Mouse (Mus musculus): ENCODE data around the gene Cdh24.

Cdh24 gene

GRCm38 (mm10) chr14:54607226-54607625 lies 33.9 kb downstream of the Cdh24 start:
- DNase-seq (ENCODE audit: low read depth, low spot score) = no peak

GRCm38 (mm10) chr14:54605752-54606321 lies 35.3 kb downstream of the Cdh24 start, which contains the start of gene 4931414P19Rik:
TSS of gene 4931414P19Rik (minus strand) at chr14:54605993.
- DNase-seq (ENCODE audit: low read depth, low spot score) = peak; percentile 57

GRCm38 (mm10) chr14:54603686-54604085 lies 37.5 kb downstream of the Cdh24 start:
- DNase-seq (ENCODE audit: low read depth, low spot score) = no peak

GRCm38 (mm10) chr14:54603038-54603654 lies 38.0 kb downstream of the Cdh24 start:
- DNase-seq (ENCODE audit: low read depth, low spot score) = peak; percentile 92

GRCm38 (mm10) chr14:54602613-54603012 lies 38.6 kb downstream of the Cdh24 start:
- DNase-seq (ENCODE audit: low read depth, low spot score) = no peak

- no peak for DNase-seq (ENCODE audit: low read depth, low spot score)
These were observed 39.6 kb downstream of the Cdh24 start for GRCm38 (mm10) chr14:54601601-54602000.

- DNase-seq (ENCODE audit: low read depth, low spot score) = no peak
These were observed 44.1 kb downstream of the Cdh24 start for GRCm38 (mm10) chr14:54597084-54597483.

GRCm38 (mm10) chr14:54594631-54595414 lies 46.3 kb downstream of the Cdh24 start:
- DNase-seq (ENCODE audit: low read depth, low spot score) = no peak

GRCm38 (mm10) chr14:54594055-54594454 lies 47.1 kb downstream of the Cdh24 start:
- no peak for DNase-seq (ENCODE audit: low read depth, low spot score)

- DNase-seq (ENCODE audit: low read depth, low spot score) = no peak
These were observed 48.7 kb downstream of the Cdh24 start for GRCm38 (mm10) chr14:54592319-54592934.

GRCm38 (mm10) chr14:54591056-54591455 lies 50.1 kb downstream of the Cdh24 start:
- DNase-seq (ENCODE audit: low read depth, low spot score) = no peak

GRCm38 (mm10) chr14:54583681-54584338 lies 57.4 kb downstream of the Cdh24 start:
- DNase-seq (ENCODE audit: low read depth, low spot score) = peak; percentile 69

- DNase-seq (ENCODE audit: low read depth, low spot score) = no peak
These were observed 58.6 kb downstream of the Cdh24 start for GRCm38 (mm10) chr14:54582536-54582935.
